Mouse (Mus musculus): ENCODE data around the gene Tet2. TPM values are rescaled to one million over a fixed set of nuclear protein-coding genes. Genes with fewer than 3 reads are reported as not detected.
"Not testable (repeated sequence)": the region's sequence is repeated elsewhere in the genome, so short reads cannot be mapped to it uniquely, and the experiment has no call there.

Tet2 gene
- polyA plus RNA-seq, 1 experiment from 2014 or later: 14.6 TPM

GRCm38 (mm10) chr3:133544131-133544550 lies 798 bp downstream of the Tet2 start:
- under 1% methylated on average over 52 of the region's 52 CpGs for WGBS
- H3K4me1 ChIP-seq: peaks cover 22% of the 10 kb centered on the region
- no peaks in the 10 kb centered on the region for H3K36me3 ChIP-seq
- no peaks in the 10 kb centered on the region for H3K9me3 ChIP-seq (replicated peaks)
- peaks cover 13% of the 10 kb centered on the region; the same call in 1 of the 2 replicates for H3K27me3 ChIP-seq (ENCODE audit: low read depth, poor library complexity, severe bottlenecking)
- H3K27ac ChIP-seq (replicated peaks): peak overlapping the region; percentile 96
- H3K4me3 ChIP-seq: peak overlapping the region; percentile 90
- peak; percentile 88 for DNase-seq (ENCODE audit: low spot score)

- WGBS: under 1% methylated on average over 21 of the region's 21 CpGs
- peak; percentile 78 for DNase-seq (ENCODE audit: low spot score)
- peaks cover 13% of the 10 kb centered on the region; the same call in 1 of the 2 replicates for H3K27me3 ChIP-seq (ENCODE audit: low read depth, poor library complexity, severe bottlenecking)
Observed at GRCm38 (mm10) chr3:133543101-133544020, 1.6 kb downstream of the Tet2 start.

GRCm38 (mm10) chr3:133542084-133542483 lies 2.9 kb downstream of the Tet2 start:
- H3K36me3 ChIP-seq: peaks cover 17% of the 10 kb centered on the region
- peak overlapping the region; percentile 90 for H3K4me3 ChIP-seq
- 0 out of 2 replicates have a peak overlapping the region, but pooled peaks have one; percentile 9 for H3K27ac ChIP-seq (replicated peaks)
- H3K4me1 ChIP-seq: peaks cover 22% of the 10 kb centered on the region
- peaks cover 5% of the 10 kb centered on the region; the same call in 1 of the 2 replicates for H3K9me3 ChIP-seq (replicated peaks)
- no peak for DNase-seq (ENCODE audit: low spot score)
- peaks cover 13% of the 10 kb centered on the region; the same call in 1 of the 2 replicates for H3K27me3 ChIP-seq (ENCODE audit: low read depth, poor library complexity, severe bottlenecking)

More at GRCm38 (mm10) chr3:133543101-133544020, 1.6 kb downstream of the Tet2 start:
- Histone ChIP-seq H3K27ac (replicated peaks) (peak overlapping the region; percentile 96), H3K4me3 (peak overlapping the region; percentile 90), H3K4me1 (peaks cover 22% of the 10 kb centered on the region), H3K36me3 (peaks cover 5% of the 10 kb centered on the region), H3K9me3 (replicated peaks) (peaks cover 5% of the 10 kb centered on the region; the same call in 1 of the 2 replicates)

GRCm38 (mm10) chr3:133541000-133541399 lies 3.9 kb downstream of the Tet2 start:
- no peak for DNase-seq (ENCODE audit: low spot score)
- no peak overlapping the region for H3K4me3 ChIP-seq
- peaks cover 28% of the 10 kb centered on the region for H3K36me3 ChIP-seq
- peaks cover 22% of the 10 kb centered on the region for H3K4me1 ChIP-seq
- H3K27ac ChIP-seq (replicated peaks): no peak overlapping the region
- peaks cover 8% of the 10 kb centered on the region; the same call in 1 of the 2 replicates for H3K9me3 ChIP-seq (replicated peaks)
- peaks cover 8% of the 10 kb centered on the region; the same call in 1 of the 2 replicates for H3K27me3 ChIP-seq (ENCODE audit: low read depth, poor library complexity, severe bottlenecking)

- H3K9me3 ChIP-seq (replicated peaks): peaks cover 8% of the 10 kb centered on the region; the same call in 1 of the 2 replicates
- H3K4me1 ChIP-seq: peaks cover 16% of the 10 kb centered on the region
- no peak overlapping the region for H3K4me3 ChIP-seq
- no peak for DNase-seq (ENCODE audit: low spot score)
- no peak overlapping the region for H3K27ac ChIP-seq (replicated peaks)
- no peaks in the 10 kb centered on the region for H3K27me3 ChIP-seq (ENCODE audit: low read depth, poor library complexity, severe bottlenecking)
- peaks cover 33% of the 10 kb centered on the region for H3K36me3 ChIP-seq
- 84% methylated on average over 4 of the region's 4 CpGs for WGBS
Observed at GRCm38 (mm10) chr3:133539991-133540390, 4.9 kb downstream of the Tet2 start.

GRCm38 (mm10) chr3:133538499-133538898 lies 6.4 kb downstream of the Tet2 start:
- H3K9me3 ChIP-seq (replicated peaks); H3K27ac ChIP-seq (replicated peaks); DNase-seq (ENCODE audit: low spot score); H3K27me3 ChIP-seq (ENCODE audit: low read depth, poor library complexity, severe bottlenecking); H3K4me3 ChIP-seq: not testable (repeated sequence)
- Histone ChIP-seq H3K4me1 (peaks cover 24% of the 10 kb centered on the region), H3K36me3 (peaks cover 33% of the 10 kb centered on the region)
- WGBS: 94% methylated on average over 4 of the region's 4 CpGs

- Histone ChIP-seq H3K4me1 (peaks cover 14% of the 10 kb centered on the region), H3K9me3 (replicated peaks) (peaks cover 8% of the 10 kb centered on the region; the same call in 1 of the 2 replicates), H3K27me3 (ENCODE audit: low read depth, poor library complexity, severe bottlenecking) (no peaks in the 10 kb centered on the region), H3K36me3 (peaks cover 33% of the 10 kb centered on the region), H3K27ac (replicated peaks) (no peak overlapping the region), H3K4me3 (no peak overlapping the region)
- 93% methylated on average over 6 of the region's 6 CpGs for WGBS
- no peak for DNase-seq (ENCODE audit: low spot score)
Observed at GRCm38 (mm10) chr3:133535644-133536043, 9.3 kb downstream of the Tet2 start.

GRCm38 (mm10) chr3:133534066-133534465 lies 10.9 kb downstream of the Tet2 start:
- WGBS: 12% methylated on average over 6 of the region's 6 CpGs

GRCm38 (mm10) chr3:133533272-133533995 lies 11.5 kb downstream of the Tet2 start:
- H3K4me1 ChIP-seq: peaks cover 14% of the 10 kb centered on the region
- no peak for DNase-seq (ENCODE audit: low spot score)
- no peaks in the 10 kb centered on the region for H3K27me3 ChIP-seq (ENCODE audit: low read depth, poor library complexity, severe bottlenecking)
- no peak overlapping the region for H3K4me3 ChIP-seq
- H3K27ac ChIP-seq (replicated peaks): no peak overlapping the region
- peaks cover 29% of the 10 kb centered on the region for H3K36me3 ChIP-seq
- 0 out of 2 replicates have a peak, but pooled peaks cover 4% of the 10 kb centered on the region for H3K9me3 ChIP-seq (replicated peaks)
- WGBS: 57% methylated on average over 11 of the region's 11 CpGs

More at GRCm38 (mm10) chr3:133534066-133534465, 10.9 kb downstream of the Tet2 start:
- DNase-seq (ENCODE audit: low spot score): peak; percentile 14
- H3K4me1 ChIP-seq: peaks cover 14% of the 10 kb centered on the region
- peaks cover 34% of the 10 kb centered on the region for H3K36me3 ChIP-seq
- no peaks in the 10 kb centered on the region for H3K27me3 ChIP-seq (ENCODE audit: low read depth, poor library complexity, severe bottlenecking)
- no peak overlapping the region for H3K4me3 ChIP-seq
- H3K9me3 ChIP-seq (replicated peaks): peaks cover 8% of the 10 kb centered on the region; the same call in 1 of the 2 replicates
- H3K27ac ChIP-seq (replicated peaks): no peak overlapping the region

GRCm38 (mm10) chr3:133532806-133533205 lies 12.1 kb downstream of the Tet2 start:
- H3K9me3 ChIP-seq (replicated peaks): 0 out of 2 replicates have a peak, but pooled peaks cover 4% of the 10 kb centered on the region
- no peak for DNase-seq (ENCODE audit: low spot score)
- no peak overlapping the region for H3K4me3 ChIP-seq
- H3K27me3 ChIP-seq (ENCODE audit: low read depth, poor library complexity, severe bottlenecking): no peaks in the 10 kb centered on the region
- 71% methylated on average over 3 of the region's 3 CpGs for WGBS
- no peak overlapping the region for H3K27ac ChIP-seq (replicated peaks)
- peaks cover 25% of the 10 kb centered on the region for H3K36me3 ChIP-seq
- peaks cover 14% of the 10 kb centered on the region for H3K4me1 ChIP-seq

GRCm38 (mm10) chr3:133532252-133532651 lies 12.7 kb downstream of the Tet2 start:
- H3K27me3 ChIP-seq (ENCODE audit: low read depth, poor library complexity, severe bottlenecking): no peaks in the 10 kb centered on the region
- no peak overlapping the region for H3K4me3 ChIP-seq
- H3K27ac ChIP-seq (replicated peaks): no peak overlapping the region
- peaks cover 19% of the 10 kb centered on the region for H3K36me3 ChIP-seq
- WGBS: 88% methylated on average over 6 of the region's 6 CpGs
- no peak for DNase-seq (ENCODE audit: low spot score)
- H3K9me3 ChIP-seq (replicated peaks): 0 out of 2 replicates have a peak, but pooled peaks cover 4% of the 10 kb centered on the region
- peaks cover 14% of the 10 kb centered on the region for H3K4me1 ChIP-seq

GRCm38 (mm10) chr3:133531101-133531500 lies 13.8 kb downstream of the Tet2 start:
- Histone ChIP-seq H3K4me1 (peaks cover 14% of the 10 kb centered on the region), H3K4me3 (no peak overlapping the region), H3K27ac (replicated peaks) (no peak overlapping the region), H3K9me3 (replicated peaks) (no peaks in the 10 kb centered on the region), H3K27me3 (ENCODE audit: low read depth, poor library complexity, severe bottlenecking) (no peaks in the 10 kb centered on the region), H3K36me3 (peaks cover 8% of the 10 kb centered on the region)
- WGBS: 88% methylated on average over 2 of the region's 2 CpGs
- no peak for DNase-seq (ENCODE audit: low spot score)

Measured in midbrain, embryonic 10.5 days (tissue).